Mouse (Mus musculus) liver, embryonic 14.5 days (tissue): Measurements from ENCODE around the gene Galntl6. TPM values are rescaled to one million over a fixed set of nuclear protein-coding genes. Genes with fewer than 3 reads are reported as not detected.

Experiments used
- ATAC-seq: fragments of 200-750 bp; cut with Nextera tagmentation; 2 replicates; pipeline ENCODE4 v1.8.0; 2017; ENCODE audit warnings: moderate number of reproducible peaks, mild to moderate bottlenecking, moderate library complexity; ENCODE audit not compliant: insufficient read depth
- DNase-seq, 3 experiments: peaks; one replicate each; pipeline ENCODE4 v3.0.0-alpha.2; 2012 to 2013; ENCODE audit warnings: low read depth in 3 of 3, low spot score in 3 of 3
- H3K27ac ChIP-seq: fragments of 300-500 bp; sonication (generic); 2 replicates; pipeline ENCODE4 v1.5.1; 2014; ENCODE audit warnings: moderate library complexity, mild to moderate bottlenecking, control low read depth, inconsistent platforms
- H3K27me3 ChIP-seq: fragments of 300-500 bp; sonication (generic); 2 replicates; pipeline ENCODE4 v1.6.1; 2014; ENCODE audit warnings: mild to moderate bottlenecking, low read length, moderate library complexity; ENCODE audit not compliant: control insufficient read depth, insufficient read depth
- H3K36me3 ChIP-seq: fragments of 300-500 bp; sonication (generic); replicated peaks from 2 replicates; pipeline ENCODE4 v1.6.1; 2014; ENCODE audit warnings: low read depth; ENCODE audit not compliant: control insufficient read depth, insufficient read depth
- H3K4me1 ChIP-seq, 2 experiments: fragments of 200-500 bp in 1 of 2; fragments of 300-500 bp in 1 of 2; sonication (generic) in 1 of 2; replicated peaks; 2 replicates each; pipeline ENCODE4 v1.6.1; 2012 to 2014; ENCODE audit warnings: antibody characterized with exemption in 1 of 2, inconsistent platforms in 1 of 2, low read length in 1 of 2; ENCODE audit not compliant: control insufficient read depth in 2 of 2, insufficient read depth in 2 of 2
- H3K4me2 ChIP-seq: fragments of 300-500 bp; sonication (generic); 2 replicates; pipeline ENCODE4 v1.6.1; 2014; ENCODE audit warnings: low read depth, mild to moderate bottlenecking, control low read depth, moderate library complexity
- H3K4me3 ChIP-seq, 2 experiments: fragments of 200-500 bp in 1 of 2; fragments of 300-500 bp in 1 of 2; sonication (generic) in 1 of 2; 2 replicates each; pipeline ENCODE4 v1.5.1; 2012 to 2014; ENCODE audit warnings: low read depth in 2 of 2, low read length in 2 of 2, mild to moderate bottlenecking in 2 of 2, control low read depth in 1 of 2, inconsistent platforms in 1 of 2, moderate library complexity in 1 of 2; ENCODE audit not compliant: insufficient read depth in 1 of 2
- H3K9ac ChIP-seq: fragments of 300-500 bp; sonication (generic); replicated peaks from 2 replicates; pipeline ENCODE4 v1.6.1; 2014; ENCODE audit warnings: mild to moderate bottlenecking, control low read depth, moderate library complexity
- H3K9me3 ChIP-seq: fragments of 300-500 bp; sonication (generic); 2 replicates; pipeline ENCODE4 v1.6.1; 2016; ENCODE audit warnings: low read length, mixed read lengths; ENCODE audit not compliant: control insufficient read depth
- CTCF ChIP-seq: IDR thresholded peaks from 2 replicates; pipeline ENCODE4 v1.5.1; 2016; ENCODE audit warnings: antibody characterized with exemption, low read depth, control low read depth
- EP300 ChIP-seq: IDR thresholded peaks from 2 replicates; pipeline ENCODE4 v1.6.1; 2016; ENCODE audit warnings: antibody characterized with exemption, low read depth
- WGBS: fragments of 180-500 bp; shearing (Covaris S2); extraction: QIAGEN DNeasy Blood & Tissue Kit; methylation state at CpG from one replicate; pipeline ENCODE4 v1.1.7; 2014; ENCODE audit not compliant: insufficient replicate concordance; 5-methylcytosine and 5-hydroxymethylcytosine counted together
- polyA plus RNA-seq, 2 experiments: library from polyadenylated mRNA; depleted of rRNA in 1 of 2; stranded (reverse) in 1 of 2; unstranded in 1 of 2; fragments of >200 nt; fragmentation: Nextera tagmentation in 1 of 2; extraction: Ambion mirVana in 1 of 2; gene quantifications; 2 replicates each; pipeline versions ENCODE4 v1.2.1 to v1.2.3; 2012 to 2014

Gene Galntl6
- polyA plus RNA-seq, 2 experiments, result not detected

DNA sequence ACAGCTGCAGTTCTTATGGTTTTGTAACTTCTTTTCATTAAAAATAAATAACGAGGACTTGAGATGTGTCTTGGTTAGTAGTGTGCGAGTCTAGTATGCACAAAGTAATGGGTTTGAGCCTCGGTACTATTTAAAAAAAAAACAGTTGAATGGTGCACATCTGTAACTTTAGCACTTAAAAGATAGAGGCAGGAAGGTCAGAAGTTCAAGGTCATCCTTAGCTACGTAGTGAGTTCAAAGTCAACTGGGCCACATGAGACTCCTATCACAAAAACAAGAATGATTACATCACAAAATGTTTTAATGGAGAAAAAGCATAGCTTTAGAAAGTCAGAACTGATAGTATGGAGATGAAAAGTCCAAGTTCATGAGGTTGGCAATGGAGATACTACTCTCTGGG, 1175.2 kb downstream of the Galntl6 start:
- TF ChIP-seq CTCF, result no peak
- no peak for TF ChIP-seq EP300
- no peak overlapping the region for H3K4me3 ChIP-seq
- H3K9ac ChIP-seq, result no peak overlapping the region
- DNase-seq, result no peak
- H3K4me1 ChIP-seq, result no peaks in the 10 kb centered on the region
- no peak overlapping the region for H3K4me2 ChIP-seq
- H3K9me3 ChIP-seq, result no peaks in the 10 kb centered on the region
- no peaks in the 10 kb centered on the region for H3K36me3 ChIP-seq
- 61% methylated on average over 4 of the region's 4 CpGs for WGBS
- no peaks in the 10 kb centered on the region for H3K27me3 ChIP-seq
- H3K27ac ChIP-seq, result no peak overlapping the region
- no peak for ATAC-seq

DNA sequence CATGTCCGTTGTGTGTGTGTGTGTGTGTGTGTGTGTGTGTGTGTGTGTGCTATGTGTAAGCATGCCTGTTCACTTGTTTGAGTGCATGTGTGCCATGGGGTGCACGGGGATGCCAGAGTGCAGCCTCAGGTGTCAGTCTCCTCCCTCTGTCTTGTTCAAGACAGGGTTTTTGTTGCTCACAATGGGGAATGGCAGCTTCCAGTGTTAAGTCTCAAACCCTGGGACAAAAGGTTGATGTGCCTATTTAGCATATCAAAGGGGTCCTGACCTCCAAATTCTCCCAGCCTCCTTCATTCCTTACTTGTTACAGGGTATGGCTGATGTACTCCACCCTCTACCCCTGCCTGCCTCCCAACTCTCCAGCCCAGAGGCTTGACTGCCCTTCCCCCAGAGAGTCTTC, 1179.6 kb downstream of the Galntl6 start:
- no peaks in the 10 kb centered on the region for H3K36me3 ChIP-seq
- H3K9ac ChIP-seq, result no peak overlapping the region
- TF ChIP-seq CTCF (no peak), EP300 (no peak)
- no peaks in the 10 kb centered on the region for H3K27me3 ChIP-seq
- no peaks in the 10 kb centered on the region for H3K9me3 ChIP-seq
- ATAC-seq (no peak), DNase-seq (no peak)
- no peak overlapping the region for H3K4me2 ChIP-seq
- H3K27ac ChIP-seq, result no peak overlapping the region
- no peak overlapping the region for H3K4me3 ChIP-seq
- no peaks in the 10 kb centered on the region for H3K4me1 ChIP-seq
- 42% methylated on average over 2 of the region's 2 CpGs for WGBS

DNA sequence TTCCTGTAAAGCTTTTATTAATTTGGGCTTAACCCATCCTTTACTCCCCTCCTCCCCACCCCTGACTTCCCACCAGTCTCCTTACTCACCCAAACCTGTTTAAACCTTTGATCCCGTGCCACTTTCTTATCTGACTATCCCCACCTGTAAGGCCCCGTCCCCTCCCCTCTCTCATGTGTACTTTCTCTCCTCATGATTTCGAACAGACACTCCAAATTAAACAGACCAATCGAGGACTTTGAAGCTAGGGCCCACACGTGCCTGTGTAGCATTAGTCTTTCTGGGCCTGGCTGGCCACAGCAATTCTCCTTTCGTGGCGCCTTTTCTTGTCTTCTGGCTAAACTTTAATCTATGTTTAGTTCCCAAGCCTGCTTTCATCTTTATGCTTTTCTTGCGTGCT, 1180.8 kb downstream of the Galntl6 start:
- Histone ChIP-seq H3K4me2 (no peak overlapping the region), H3K9ac (no peak overlapping the region), H3K4me1 (no peaks in the 10 kb centered on the region), H3K27ac (no peak overlapping the region), H3K4me3 (no peak overlapping the region), H3K36me3 (no peaks in the 10 kb centered on the region), H3K9me3 (no peaks in the 10 kb centered on the region), H3K27me3 (no peaks in the 10 kb centered on the region)
- DNase-seq (no peak), ATAC-seq (no peak)
- 55% methylated on average over 8 of the region's 8 CpGs for WGBS
- TF ChIP-seq CTCF (no peak), EP300 (no peak)

DNA sequence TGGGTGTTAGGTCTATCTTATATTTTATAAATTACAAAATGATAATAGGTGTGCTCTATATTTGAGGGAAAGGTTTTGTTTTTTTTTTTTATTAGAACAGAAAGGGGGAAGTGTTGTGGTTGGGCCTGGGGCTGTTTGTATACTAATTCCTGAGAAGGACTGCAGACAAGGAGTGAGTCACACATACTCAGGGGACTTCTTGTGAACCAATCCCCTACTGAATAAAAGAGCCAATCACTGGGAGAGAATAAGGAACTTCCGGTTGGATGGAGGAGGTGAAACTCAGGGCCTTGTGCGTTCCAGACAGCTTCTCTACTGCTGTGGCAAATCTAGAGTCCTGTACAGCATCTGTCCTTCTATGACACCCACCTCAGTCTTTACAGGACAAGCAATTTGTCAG, 1184.2 kb downstream of the Galntl6 start:
- H3K9ac ChIP-seq, result no peak overlapping the region
- no peaks in the 10 kb centered on the region for H3K4me1 ChIP-seq
- ATAC-seq (no peak), DNase-seq (no peak)
- H3K9me3 ChIP-seq, result no peaks in the 10 kb centered on the region
- H3K4me3 ChIP-seq, result no peak overlapping the region
- 61% methylated on average over 2 of the region's 2 CpGs for WGBS
- no peak overlapping the region for H3K27ac ChIP-seq
- no peak overlapping the region for H3K4me2 ChIP-seq
- no peaks in the 10 kb centered on the region for H3K27me3 ChIP-seq
- H3K36me3 ChIP-seq, result no peaks in the 10 kb centered on the region
- TF ChIP-seq CTCF (no peak), EP300 (no peak)

DNA sequence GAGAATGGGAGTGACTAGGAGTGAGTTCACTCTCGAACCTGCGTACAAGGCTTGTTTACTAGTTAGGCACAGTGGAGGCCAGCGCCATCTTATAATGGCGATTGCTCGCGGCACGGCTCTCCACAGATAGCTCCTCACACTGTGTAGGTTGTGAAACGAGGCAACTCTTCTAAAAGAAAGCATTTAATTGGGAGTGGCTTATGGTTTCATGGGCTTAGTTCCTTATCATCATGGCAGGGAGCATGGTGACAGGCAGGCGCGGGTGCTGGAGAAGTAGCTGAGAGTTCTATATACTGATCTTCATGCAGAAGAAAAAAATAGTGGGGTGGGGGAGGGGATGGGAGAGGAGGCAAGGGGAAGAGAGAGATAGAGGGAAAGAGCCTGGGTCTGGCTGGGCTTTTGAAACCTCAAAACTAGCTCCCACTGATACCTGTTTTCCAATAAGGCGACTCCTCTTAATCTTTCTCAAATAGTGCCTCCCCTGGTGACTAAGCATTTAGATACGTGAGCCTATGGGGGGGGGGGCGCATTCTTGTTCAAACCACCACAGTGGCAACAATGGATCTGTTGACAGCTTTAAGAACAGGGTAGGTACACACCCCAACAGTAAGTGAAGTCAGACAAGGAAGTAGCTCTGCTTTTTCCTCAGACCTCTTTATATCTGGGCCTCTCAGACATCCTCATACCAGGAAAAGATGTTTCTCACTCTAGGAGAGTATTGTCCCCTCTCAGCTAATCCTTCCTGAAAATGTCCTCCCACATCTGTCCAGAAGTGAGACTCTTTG, 1187.4 kb downstream of the Galntl6 start:
- no peak overlapping the region for H3K9ac ChIP-seq
- TF ChIP-seq EP300 (no peak), CTCF (no peak)
- H3K4me1 ChIP-seq, result no peaks in the 10 kb centered on the region
- no peaks in the 10 kb centered on the region for H3K27me3 ChIP-seq
- H3K36me3 ChIP-seq, result no peaks in the 10 kb centered on the region
- H3K4me2 ChIP-seq, result no peak overlapping the region
- DNase-seq (no peak), ATAC-seq (no peak)
- no peak overlapping the region for H3K27ac ChIP-seq
- no peaks in the 10 kb centered on the region for H3K9me3 ChIP-seq
- 72% methylated on average over 13 of the region's 13 CpGs for WGBS
- no peak overlapping the region for H3K4me3 ChIP-seq

Other genes starting within 250 kb of the Galntl6 start
- gene BC030500, start 885 bp downstream of the Galntl6 start, polyA plus RNA-seq (2012; rRNA removed), result 0.02 TPM in 1 of 2 replicates, not detected in the other
- gene BC030500, start 885 bp downstream of the Galntl6 start, polyA plus RNA-seq (2014; fragmentation: Nextera tagmentation; extraction: Ambion mirVana), result not detected in 2 replicates